Mouse (Mus musculus): Measurements from ENCODE around the gene Mcrip2.

Gene Mcrip2

DNA sequence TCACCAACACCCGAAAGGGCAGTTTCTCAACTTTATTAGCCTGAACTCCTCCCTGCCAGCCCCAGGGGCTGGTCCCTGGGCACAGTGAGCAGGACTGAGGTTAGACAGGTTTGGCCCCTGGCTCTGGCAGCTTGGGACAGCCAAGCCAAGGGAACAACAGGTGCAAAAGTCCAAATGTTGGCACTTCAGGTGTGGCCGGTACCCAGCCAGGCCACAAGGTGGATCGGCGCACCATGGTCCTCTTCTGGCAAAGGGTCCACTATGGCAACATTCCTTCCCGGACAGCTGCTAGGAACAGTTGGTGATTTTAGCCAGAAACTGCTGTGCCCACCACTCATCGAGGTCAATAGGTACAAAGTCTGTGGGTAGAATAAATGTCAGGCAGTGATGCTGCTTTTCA is 4.9 kb downstream of the Mcrip2 start:
- no peak for DNase-seq

DNA sequence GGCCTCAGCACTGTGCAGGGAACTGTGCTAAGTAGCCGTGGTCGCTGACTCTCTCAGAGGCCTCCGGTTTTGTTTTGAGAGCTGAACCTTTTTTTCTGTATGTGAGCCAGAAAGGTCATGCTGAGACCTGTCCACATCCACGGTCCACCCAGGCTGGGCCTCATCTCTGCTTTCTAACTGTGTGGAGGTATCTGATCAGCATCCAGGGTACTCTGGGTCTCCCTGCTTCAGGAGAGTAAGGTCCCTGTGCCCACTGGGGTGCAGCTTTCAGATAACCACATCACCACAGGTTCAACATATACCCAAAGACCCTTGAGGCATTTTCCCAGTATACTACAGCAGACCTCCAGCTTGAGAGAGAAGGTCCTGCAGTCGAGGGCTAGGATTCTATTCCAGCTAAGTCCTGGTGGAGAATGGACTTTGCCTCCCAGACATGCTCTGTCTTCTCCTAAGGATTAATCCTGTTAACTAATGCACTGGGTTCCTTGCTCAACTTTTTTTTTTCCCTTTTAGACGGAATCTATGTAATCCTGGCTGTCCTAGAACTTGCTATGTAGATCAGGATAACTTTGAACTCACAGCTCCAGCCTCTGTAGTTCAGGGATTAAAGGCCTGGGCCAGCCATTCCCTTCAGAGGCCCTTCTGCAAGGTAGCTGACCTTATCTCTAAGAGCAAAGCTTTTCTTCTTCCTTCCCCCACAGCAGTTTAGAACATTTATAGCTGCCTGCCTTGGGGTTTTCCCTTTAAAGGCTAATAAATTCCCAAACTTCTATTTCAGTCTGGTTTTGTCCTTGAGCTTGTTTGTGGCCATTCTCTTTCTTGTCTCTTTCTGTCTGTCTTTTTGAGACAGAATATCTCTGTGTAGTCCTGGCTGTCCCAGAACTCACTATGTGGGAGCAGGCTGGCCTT is 6.6 kb downstream of the Mcrip2 start:
- DNase-seq = no peak

DNA sequence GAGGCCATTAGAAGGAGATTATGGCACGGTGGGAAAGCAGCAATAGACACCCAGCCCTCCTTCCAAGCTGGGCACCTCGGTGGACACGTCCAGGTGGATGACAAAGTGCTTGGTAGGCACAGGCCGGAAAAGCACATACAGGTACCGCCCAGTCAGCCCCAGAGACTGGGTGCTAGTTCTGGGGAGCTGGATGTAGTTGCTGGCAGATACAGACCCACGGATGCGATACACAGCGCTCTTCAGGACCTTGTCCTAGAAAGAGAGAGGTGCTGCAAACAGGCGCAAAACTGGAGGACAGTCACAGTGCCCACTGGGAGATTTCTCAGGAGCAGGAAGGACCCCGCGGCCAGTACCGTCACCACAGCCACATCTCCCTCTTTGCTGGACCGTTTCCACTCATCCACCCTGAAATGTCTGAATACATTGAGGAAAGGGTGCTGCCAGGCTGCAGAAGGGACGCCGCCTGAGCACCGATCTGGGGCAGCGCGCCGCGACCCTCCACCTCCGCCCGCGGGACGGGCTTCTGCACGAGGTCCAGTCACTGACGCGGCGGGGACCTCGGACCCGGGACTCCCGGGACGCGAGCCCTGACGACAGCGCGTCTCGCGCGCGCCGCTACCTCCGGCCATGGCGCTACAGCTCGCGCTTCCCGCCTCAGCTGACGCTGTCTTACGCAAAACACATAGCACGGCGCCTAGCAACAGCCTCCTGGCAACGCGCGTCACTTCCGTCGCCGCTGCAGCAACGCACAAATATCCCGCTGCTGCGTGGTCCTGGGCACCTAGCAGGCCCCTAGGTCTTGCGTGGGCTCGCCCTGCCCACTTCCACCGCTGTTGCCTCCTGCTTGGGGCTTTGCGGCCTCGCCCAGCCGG is 7.5 kb downstream of the Mcrip2 start, which contains the start of gene Wdr90:
TSS of gene Wdr90 (minus strand) at position 670 of the 872 bp plus-strand sequence.
- peak; percentile 88 to 89 for DNase-seq

DNA sequence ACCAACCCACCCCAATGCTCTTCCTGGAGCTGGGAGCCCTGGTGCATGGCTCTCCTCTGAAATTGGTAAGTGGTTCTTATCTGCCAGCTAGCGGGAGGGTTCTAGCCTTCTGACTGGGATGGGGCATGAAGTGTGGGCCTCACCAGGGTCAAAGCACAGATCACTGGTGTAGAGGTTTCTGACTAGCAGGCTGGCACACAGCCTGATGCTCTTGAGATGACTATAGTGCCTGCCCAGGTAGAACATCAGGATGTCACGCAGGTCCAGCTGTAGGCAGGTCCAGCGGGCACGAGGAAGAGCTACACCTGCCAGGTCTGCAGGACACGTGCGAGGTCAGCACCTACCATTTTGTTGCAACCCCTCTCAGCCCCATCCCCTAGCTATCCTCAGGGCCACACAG is 8.3 kb downstream of the Mcrip2 start:
- DNase-seq = no peak

DNA sequence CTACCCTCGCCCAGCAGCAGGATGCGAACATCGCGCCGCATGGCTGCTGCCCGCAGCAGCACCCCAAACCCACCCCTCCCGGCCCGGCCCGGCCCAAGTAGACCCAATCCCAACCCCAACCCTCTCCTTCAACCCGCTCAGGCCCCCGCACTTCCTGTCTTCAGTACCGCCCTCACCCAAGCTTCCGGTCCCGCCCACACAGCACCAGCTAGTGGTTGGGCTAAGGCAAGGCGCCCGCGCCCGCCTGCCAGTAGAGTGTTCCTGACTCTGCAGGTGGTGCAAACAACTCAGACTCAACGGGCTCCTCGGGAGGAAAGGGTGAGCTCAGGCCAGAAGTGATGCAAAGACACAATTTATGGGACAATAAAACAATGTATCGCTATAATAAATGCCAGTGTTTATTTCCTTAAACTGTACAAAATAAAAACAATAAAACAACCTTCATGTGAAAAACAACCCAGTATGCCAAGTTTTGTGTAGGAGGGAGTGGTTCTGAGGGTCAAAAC is 24.1 kb downstream of the Mcrip2 start, which contains the start of gene Rhot2:
TSS of gene Rhot2 (minus strand) at position 456 of the 506 bp plus-strand sequence.
- DNase-seq = peak; percentile 92 to 94

DNA sequence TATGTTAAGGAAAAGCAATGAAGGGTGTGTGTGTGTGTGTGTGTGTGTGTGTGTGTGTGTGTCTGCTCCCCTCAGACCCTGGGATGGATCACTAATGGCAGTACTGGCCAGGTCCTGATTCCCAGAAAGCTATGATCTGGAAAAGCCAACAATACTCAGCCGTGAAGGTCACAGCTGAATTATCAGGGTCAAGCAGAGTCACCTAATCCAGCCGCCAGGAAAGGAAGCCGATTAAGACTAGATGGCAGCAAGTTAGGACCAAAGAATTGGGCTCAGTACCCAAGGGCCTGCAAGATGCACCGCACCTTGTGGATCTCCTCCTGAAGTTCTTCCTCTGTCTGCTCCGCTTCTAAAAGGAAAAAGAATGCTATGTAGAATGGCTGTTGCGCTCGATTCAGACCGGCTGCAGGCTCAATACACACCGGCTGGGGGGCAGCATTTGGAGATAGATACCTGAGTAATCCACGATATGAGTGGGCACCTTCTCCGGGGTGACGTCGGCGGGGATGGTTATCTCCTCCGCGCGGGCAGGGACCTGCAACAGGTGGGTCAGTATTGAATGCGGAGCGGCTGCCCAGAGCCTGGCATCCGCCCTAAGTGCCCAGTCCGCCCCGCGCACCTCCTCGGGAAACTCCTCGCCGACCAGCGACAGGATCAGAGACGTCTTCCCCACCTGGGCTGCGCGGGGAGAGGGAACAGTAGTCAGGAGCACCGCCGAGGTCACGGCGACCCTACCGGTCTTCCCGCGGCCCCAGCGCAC is 24.7 kb downstream of the Mcrip2 start:
- peak in 1 of 2 experiments; percentile 55 for DNase-seq

DNA sequence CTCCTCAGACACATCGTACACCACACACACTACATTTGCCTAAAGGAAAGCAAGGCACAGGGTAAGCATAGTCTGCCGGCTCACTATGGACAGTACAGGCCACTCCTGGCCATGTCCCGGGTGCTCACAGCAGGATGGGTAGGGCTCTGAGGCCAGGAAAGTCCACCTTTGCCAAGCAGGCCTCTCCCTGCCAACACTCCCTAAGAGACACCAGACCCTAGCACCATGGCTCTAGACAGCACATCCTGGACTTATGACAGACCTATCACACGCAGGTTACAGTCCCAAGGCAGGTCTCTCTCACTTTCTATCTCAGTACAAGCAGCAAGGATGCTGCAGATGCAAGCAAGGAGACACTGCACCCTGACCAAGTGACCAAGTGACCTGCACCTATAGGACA is 25.4 kb downstream of the Mcrip2 start:
- DNase-seq = no peak

DNA sequence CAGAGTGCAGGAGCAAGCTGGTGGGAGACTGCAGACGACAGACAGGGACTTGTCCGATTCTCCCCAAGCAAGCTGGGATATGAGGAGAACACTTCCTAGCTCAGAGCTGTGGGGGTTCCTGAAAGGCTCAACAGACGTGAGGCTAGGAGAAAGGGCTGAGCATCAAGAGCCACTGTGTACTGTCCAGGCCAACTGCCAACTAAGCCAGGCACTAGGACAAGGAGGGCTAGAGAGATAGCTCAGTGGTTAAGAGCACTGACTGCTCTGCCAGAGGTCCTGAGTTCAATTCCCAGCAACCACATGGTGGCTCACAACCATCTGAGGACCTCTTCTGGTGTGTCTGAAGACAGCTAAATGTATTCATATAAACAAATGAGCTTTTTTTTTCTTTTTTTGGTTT is 26.1 kb downstream of the Mcrip2 start:
- DNase-seq = no peak

DNA sequence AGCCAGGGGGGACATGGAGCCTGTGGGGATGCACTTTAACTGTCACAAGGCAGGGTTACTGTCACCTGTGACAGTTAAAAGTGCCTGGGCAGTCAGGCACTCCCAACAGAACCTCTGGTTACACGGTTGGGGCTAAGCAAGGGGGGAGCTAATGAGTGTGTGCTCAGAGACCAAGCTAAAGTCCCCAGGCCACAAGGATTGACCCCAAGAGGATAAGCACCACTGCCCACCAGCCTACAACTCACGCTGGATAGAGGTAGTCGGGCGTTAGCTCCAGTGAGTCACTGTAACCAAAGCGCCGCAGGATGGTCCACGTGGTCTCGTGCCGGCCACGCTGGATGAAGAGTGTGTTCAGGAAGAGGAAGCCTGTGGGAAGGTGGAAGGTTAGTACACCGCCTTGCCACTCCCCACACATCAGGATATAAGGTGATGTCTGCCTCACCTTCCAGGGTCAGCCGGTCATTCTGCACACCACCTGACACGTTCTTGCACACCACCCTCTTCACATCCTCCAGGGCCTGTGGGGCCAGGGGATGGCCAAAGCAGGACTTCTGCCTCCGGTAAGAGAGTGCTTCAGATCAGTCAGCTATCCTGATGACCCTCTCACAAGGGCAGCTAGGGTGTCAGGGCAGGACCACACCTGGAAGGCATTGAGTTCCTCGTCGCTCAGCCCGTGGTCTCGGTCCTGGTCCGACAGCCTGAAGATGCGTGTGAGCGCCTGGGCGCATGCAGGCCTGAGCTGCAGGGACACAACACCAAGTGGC is 27.3 kb downstream of the Mcrip2 start, which contains the start of gene Gm20683:
TSS of gene Gm20683 (minus strand) at position 647 of the 764 bp plus-strand sequence.
- no peak for DNase-seq

DNA sequence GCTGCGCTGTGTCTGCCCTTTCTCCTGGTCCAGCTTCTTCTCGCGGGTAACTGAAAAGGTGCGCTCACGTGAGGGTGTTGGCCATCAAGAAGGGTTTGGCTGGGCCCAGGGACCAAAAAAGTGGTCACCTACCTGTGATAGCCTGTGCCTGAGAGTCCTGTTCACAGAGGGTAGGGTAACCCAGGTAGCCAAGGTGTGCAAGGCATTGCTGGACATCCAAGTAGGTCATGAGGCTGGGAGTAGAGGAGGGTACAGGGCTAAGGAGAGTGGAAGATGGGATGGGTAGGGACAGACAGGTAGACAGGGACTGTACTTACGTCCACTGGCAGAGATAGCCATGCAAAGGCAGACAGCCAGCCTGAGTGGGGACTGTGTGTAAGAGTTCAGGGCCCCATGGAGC is 28.0 kb downstream of the Mcrip2 start:
- no peak for DNase-seq

DNA sequence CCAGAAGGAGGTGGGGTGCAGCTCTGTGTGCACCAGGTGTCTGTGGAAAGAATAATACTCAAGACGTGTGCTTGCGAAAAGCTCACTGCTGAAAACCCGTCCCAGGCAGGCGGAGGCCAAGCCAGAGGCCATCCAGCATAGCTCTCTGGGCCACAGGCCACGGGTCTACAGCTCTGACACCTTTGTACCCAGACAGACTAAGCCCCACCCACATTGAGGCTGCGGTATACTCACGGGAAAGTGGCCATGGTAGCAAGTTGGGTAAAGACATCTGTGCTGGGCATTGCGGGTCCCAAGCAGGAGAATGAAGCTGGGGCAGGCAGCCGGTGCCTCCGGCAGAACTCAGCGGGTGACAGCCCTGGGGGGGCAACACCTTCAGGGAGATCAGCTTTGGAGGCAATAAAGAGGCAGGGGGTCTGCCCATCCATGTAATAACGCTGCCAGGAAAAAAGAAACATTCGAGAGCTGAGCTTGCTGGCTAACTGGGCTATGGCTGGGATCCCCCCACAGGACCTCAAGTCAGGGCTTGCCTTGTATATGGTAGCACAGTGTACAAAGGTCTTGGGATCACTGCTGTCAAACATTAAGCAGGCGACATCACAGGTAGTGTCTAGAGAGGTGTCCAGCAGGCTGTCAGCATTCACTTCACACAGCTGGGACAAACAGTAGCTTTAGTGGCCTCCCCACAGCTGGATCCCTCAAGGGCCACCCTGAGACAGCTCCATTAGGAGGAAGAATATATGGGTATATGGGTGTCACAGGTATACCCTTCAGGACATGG is 28.9 kb downstream of the Mcrip2 start:
- no peak for DNase-seq

DNA sequence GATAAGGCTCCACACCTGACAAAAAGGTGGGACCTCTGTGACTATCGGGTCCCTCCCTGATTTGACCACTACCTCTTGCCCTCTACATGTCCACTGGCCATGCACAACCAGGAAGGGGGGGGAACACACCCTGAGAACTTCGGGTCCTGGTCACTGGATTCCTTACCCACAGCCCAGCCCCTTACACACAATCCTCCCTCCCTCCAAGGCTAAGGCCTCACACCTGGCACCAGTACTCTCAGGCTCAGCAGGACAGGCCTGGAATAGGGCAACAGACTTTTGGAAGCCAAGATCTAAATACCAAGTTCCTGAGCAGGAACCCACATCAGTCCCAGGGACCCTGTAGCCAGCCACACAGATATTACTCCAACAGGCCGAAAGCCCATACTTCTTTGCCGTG is 29.7 kb downstream of the Mcrip2 start:
- no peak for DNase-seq

DNA sequence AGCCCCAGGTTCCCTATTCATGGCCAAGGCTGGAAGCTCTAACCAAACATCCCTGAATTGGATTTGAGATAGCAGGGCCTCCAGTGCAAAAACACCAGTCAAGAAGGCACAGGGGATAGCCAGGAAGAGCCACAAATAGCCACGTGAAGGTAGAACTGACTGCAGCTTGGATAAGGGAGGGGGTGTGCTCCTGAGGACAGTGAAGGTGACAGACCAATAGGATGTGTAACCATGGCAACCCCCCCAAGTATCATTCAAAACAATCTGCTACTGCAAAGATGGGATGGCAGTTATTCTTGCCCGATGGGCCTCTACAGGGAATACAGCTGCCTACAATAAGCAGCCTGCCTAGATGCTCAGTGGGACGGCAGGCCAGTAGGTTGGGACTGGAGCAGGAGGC is 31.0 kb downstream of the Mcrip2 start:
- DNase-seq = no peak

DNA sequence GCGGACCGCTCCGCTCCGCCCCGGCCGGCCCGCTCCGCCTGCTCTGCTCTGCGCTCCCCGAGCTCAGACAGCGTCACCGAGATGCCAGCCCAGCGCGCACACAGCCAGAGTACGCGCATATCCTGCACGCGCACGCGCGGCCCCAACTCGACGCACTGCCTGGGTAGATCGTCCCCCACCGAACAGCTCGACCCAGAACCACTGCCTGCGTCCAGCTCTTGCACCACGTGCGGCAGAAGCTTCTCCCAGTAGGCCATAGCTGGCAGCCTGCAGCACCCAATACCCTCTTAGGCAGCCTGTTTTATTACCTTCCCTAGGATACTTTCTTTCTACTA is 31.5 kb downstream of the Mcrip2 start, which contains the start of gene Rhbdl1:
TSS of gene Rhbdl1 (minus strand) at position 220 of the 335 bp plus-strand sequence.
- peak; percentile 84 to 89 for DNase-seq

DNA sequence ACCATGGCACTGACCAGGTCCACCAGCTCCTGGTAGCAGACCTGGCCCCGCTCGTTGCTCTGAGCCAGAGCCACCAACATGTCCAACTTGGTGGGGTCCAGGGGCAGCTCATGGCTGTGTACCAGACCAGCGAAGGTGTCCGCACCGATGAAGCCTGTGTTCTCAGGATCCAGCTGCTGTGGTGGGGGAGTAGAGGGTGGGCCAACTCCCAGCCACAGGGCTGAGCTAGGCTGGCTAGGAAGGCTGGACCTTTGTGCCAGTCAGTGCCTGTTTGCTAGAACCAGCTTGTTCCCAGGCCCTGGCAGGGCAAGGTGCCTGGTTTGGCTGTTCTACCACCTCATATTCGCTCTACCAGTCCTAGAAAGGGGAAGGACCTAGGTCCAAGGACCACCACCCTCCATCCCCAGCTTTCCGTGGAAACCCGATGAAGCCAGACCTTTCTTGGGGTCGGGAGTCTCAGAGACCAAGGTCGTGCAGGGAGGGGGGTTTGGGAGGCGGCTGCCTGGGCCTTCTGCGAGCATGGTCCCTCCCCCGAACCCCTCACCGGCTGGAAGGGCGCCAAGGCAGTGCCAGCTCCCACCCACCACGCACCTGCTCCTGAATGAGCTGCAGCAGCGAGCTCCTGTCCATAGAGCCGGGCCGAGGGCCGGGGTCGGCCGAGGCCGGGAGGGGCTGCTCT is 32.0 kb downstream of the Mcrip2 start:
- DNase-seq = peak; percentile 43 to 44

DNA sequence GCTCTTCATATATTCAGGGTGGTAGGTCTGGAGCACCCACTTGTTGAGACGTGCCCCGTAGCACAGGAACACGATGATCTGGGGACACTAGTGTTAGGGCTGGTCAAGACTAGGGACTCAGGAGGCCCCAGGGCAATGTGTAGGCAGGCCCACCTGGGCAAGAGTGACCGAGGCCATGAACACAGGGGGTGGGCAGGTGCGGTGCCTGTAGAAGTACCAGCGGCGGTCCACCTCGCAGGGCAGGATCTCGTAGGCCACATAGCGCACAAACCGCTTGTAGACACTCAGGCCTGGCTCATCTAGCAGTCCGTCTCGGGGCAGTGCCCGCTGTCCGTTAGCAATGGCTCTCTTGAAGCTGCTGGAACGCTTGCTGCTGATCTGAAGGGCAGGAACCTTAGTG is 32.7 kb downstream of the Mcrip2 start:
- DNase-seq = no peak

DNA sequence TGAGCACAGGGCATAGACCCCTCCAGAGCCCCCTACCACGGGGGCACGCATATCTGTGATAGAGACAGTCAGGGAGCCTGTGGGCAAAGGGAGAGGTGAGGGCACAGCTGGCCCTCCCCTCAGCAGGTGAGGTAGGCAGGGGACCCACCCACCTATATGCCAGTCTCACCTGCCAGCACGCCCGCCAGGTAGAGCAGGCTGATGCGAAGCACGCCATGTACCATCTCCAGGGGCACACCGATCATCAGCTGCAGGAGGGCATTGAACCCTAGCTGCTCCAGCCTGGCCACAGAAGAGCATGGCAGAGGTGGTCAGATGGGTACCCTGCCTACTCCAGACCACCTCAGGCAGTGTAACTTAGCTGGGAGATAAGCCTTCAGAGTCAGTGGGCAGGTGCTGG is 33.3 kb downstream of the Mcrip2 start:
- DNase-seq = no peak

DNA sequence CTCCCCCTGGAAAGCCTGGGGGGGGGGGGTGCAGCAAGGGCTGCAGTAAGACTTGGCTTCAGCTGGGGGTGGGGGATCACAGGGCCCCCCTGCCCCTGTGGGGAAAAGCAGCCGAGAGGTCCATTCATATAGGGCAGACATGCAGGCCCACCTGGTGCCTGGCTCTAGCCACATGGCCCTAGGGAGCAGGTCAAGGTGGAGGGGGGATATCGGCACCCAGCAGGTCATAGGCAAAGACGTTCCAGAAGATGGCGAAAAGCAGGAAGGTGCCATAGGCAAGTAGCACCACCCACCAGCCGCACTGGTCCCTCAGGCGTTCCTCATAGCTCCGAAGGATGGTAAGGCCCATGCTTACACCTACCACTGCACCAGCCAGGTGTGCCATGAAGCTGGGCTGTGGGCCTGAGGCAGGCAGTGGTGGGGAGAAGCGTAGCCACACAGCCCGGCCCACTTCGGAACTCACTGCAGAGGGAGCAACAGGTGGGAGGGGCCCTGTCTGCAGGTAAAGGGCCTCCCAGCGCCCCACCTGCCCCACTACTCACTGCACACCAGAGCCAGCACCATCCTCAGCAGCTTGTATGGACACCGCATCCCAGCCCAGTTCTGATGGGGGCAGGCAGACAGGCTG is 33.9 kb downstream of the Mcrip2 start:
- no peak for DNase-seq

DNA sequence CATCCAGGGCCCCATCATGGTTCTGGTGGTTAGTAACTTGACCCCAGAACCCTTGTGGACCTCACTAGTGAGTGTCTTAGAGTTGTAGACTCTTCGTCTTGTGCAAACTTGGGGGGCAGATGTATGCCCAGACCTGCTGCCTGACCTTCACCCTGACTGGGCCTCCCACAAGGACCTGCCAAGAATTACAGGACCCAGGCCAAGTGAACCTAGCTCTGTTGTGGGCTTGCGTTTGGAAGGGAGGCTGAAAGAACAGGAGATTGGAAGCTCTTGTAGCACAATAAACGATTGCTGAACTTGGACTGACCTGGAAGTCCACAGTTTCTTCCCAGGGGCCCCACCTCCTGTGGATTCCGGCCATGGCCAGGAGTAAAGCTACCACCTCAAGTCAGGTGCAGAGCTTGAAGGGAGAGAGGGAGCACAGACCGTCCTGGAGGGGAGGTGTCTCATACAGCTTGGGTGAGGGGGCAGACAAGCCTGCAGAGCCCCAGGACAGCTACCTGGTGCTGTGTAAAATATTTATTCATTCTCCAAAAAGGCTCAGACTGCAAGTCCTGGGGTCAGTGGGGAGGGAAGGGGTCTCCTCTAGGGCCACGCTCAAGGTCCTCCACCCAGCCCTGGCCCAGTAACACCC is 34.5 kb downstream of the Mcrip2 start:
- no peak for DNase-seq
